Mouse (Mus musculus): ENCODE data around the gene Fkbp1a. TPM values are rescaled to one million over a fixed set of nuclear protein-coding genes. Genes with fewer than 3 reads are reported as not detected.

Fkbp1a gene
- polyA plus RNA-seq, 1 experiment = 97.9 TPM

- DNase-seq = no peak
- Histone ChIP-seq H3K36me3 (ENCODE audit: control insufficient read depth, insufficient read depth, low read length) (no peaks in the 10 kb centered on the region), H3K4me1 (ENCODE audit: control insufficient read depth, insufficient read depth, low read length) (no peaks in the 10 kb centered on the region; the same call in 1 of the 2 replicates), H3K27ac (ENCODE audit: insufficient read depth, low read depth, low read length) (no peak overlapping the region), H3K27me3 (replicated peaks; ENCODE audit: control insufficient read depth, insufficient read depth, low read length) (no peaks in the 10 kb centered on the region), H3K4me3 (ENCODE audit: insufficient read depth, low read depth, low read length) (no peak overlapping the region)
- WGBS = 65% methylated on average over 4 of the region's 4 CpGs
- TF ChIP-seq POLR2A (IDR thresholded peaks at IDR 0.05; ENCODE audit: low read depth, low read length) (no peak), CTCF (conservative IDR thresholded peaks at IDR 0.05; ENCODE audit: insufficient read depth, insufficient read length, low read depth, low read length) (no peak)
These were observed 36.9 kb downstream of the Fkbp1a start for GRCm38 (mm10) chr2:151579183-151579582.

GRCm38 (mm10) chr2:151580945-151581344, 38.7 kb downstream of the Fkbp1a start:
- WGBS = 38% methylated on average over 1 of the region's 1 CpGs
- Histone ChIP-seq H3K27ac (ENCODE audit: insufficient read depth, low read depth, low read length) (no peak overlapping the region), H3K36me3 (ENCODE audit: control insufficient read depth, insufficient read depth, low read length) (no peaks in the 10 kb centered on the region), H3K4me3 (ENCODE audit: insufficient read depth, low read depth, low read length) (no peak overlapping the region), H3K27me3 (replicated peaks; ENCODE audit: control insufficient read depth, insufficient read depth, low read length) (no peaks in the 10 kb centered on the region), H3K4me1 (ENCODE audit: control insufficient read depth, insufficient read depth, low read length) (no peaks in the 10 kb centered on the region)
- no peak for DNase-seq
- TF ChIP-seq CTCF (conservative IDR thresholded peaks at IDR 0.05; ENCODE audit: insufficient read depth, insufficient read length, low read depth, low read length) (no peak), POLR2A (IDR thresholded peaks at IDR 0.05; ENCODE audit: low read depth, low read length) (no peak)

DNA sequence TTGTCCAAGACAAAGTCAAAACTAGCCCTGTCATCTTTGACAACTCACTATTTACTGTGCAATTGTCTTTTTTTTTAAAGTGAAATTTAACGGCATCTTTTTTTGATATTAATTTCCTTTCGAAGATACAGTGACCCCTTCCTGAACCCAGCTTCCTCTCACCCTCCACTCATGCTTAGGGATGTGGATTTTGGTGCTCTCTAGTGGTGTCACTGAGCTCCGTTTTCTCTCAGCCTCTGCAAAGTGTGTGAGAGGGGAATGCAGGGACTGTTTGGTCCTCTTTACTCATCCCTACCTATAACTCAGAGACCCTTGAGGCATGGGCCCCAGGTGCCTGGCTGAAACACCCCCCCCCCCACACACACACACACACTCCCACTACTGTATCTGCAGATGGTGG, 43.7 kb downstream of the Fkbp1a start:
- TF ChIP-seq POLR2A (IDR thresholded peaks at IDR 0.05; ENCODE audit: low read depth, low read length) (no peak), CTCF (conservative IDR thresholded peaks at IDR 0.05; ENCODE audit: insufficient read depth, insufficient read length, low read depth, low read length) (peak; percentile 46)
- Histone ChIP-seq H3K4me3 (ENCODE audit: insufficient read depth, low read depth, low read length) (no peak overlapping the region), H3K36me3 (ENCODE audit: control insufficient read depth, insufficient read depth, low read length) (no peaks in the 10 kb centered on the region), H3K27me3 (replicated peaks; ENCODE audit: control insufficient read depth, insufficient read depth, low read length) (no peaks in the 10 kb centered on the region), H3K4me1 (ENCODE audit: control insufficient read depth, insufficient read depth, low read length) (no peaks in the 10 kb centered on the region), H3K27ac (ENCODE audit: insufficient read depth, low read depth, low read length) (no peak overlapping the region)
- 52% methylated on average over 3 of the region's 3 CpGs for WGBS
- DNase-seq = no peak

GRCm38 (mm10) chr2:151586807-151587206, 44.5 kb downstream of the Fkbp1a start:
- no peak for DNase-seq
- no peak for TF ChIP-seq CTCF (conservative IDR thresholded peaks at IDR 0.05; ENCODE audit: insufficient read depth, insufficient read length, low read depth, low read length)
- TF ChIP-seq POLR2A (IDR thresholded peaks at IDR 0.05; ENCODE audit: low read depth, low read length) = no peak
- Histone ChIP-seq H3K4me1 (ENCODE audit: control insufficient read depth, insufficient read depth, low read length) (no peaks in the 10 kb centered on the region), H3K27me3 (replicated peaks; ENCODE audit: control insufficient read depth, insufficient read depth, low read length) (no peaks in the 10 kb centered on the region), H3K4me3 (ENCODE audit: insufficient read depth, low read depth, low read length) (no peak overlapping the region), H3K27ac (ENCODE audit: insufficient read depth, low read depth, low read length) (no peak overlapping the region), H3K36me3 (ENCODE audit: control insufficient read depth, insufficient read depth, low read length) (no peaks in the 10 kb centered on the region)
- 96% methylated on average over 1 of the region's 1 CpGs for WGBS

- peak; percentile 44 for DNase-seq
- Histone ChIP-seq H3K4me1 (ENCODE audit: control insufficient read depth, insufficient read depth, low read length) (no peaks in the 10 kb centered on the region), H3K27me3 (replicated peaks; ENCODE audit: control insufficient read depth, insufficient read depth, low read length) (no peaks in the 10 kb centered on the region), H3K27ac (ENCODE audit: insufficient read depth, low read depth, low read length) (no peak overlapping the region), H3K36me3 (ENCODE audit: control insufficient read depth, insufficient read depth, low read length) (no peaks in the 10 kb centered on the region), H3K4me3 (ENCODE audit: insufficient read depth, low read depth, low read length) (no peak overlapping the region)
- no peak for TF ChIP-seq CTCF (conservative IDR thresholded peaks at IDR 0.05; ENCODE audit: insufficient read depth, insufficient read length, low read depth, low read length)
- no peak for TF ChIP-seq POLR2A (IDR thresholded peaks at IDR 0.05; ENCODE audit: low read depth, low read length)
- 49% methylated on average over 9 of the region's 9 CpGs for WGBS
These were observed 45.0 kb downstream of the Fkbp1a start for GRCm38 (mm10) chr2:151587306-151587705.

DNA sequence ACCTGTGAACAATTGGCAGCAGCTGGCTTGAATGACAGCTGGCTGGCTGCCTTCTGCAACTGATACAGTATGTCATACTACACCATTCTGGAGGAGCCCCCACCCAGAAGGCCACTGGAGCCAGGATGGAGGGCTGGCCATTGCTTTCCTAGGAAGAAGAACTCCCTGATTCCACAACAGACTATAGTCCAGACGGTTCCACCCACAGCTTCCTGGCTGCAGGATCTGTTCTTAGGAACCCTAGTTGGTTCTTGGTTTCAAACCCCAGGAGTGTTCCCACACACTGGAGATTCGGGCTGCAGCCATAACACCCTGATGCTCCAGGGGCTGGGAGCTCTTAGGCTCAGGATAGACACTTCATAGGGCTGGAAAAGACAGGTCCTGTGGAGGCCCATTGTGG, 55.8 kb downstream of the Fkbp1a start:
- Histone ChIP-seq H3K27me3 (replicated peaks; ENCODE audit: control insufficient read depth, insufficient read depth, low read length) (no peaks in the 10 kb centered on the region), H3K4me3 (ENCODE audit: insufficient read depth, low read depth, low read length) (no peak overlapping the region), H3K27ac (ENCODE audit: insufficient read depth, low read depth, low read length) (no peak overlapping the region), H3K36me3 (ENCODE audit: control insufficient read depth, insufficient read depth, low read length) (no peaks in the 10 kb centered on the region), H3K4me1 (ENCODE audit: control insufficient read depth, insufficient read depth, low read length) (no peaks in the 10 kb centered on the region)
- no peak for DNase-seq
- TF ChIP-seq CTCF (conservative IDR thresholded peaks at IDR 0.05; ENCODE audit: insufficient read depth, insufficient read length, low read depth, low read length) = no peak
- 55% methylated on average over 2 of the region's 2 CpGs for WGBS

- no peak overlapping the region for H3K27ac ChIP-seq (ENCODE audit: insufficient read depth, low read depth, low read length)
- 67% methylated on average over 4 of the region's 4 CpGs for WGBS
- TF ChIP-seq POLR2A (IDR thresholded peaks at IDR 0.05; ENCODE audit: low read depth, low read length) (no peak), CTCF (conservative IDR thresholded peaks at IDR 0.05; ENCODE audit: insufficient read depth, insufficient read length, low read depth, low read length) (no peak)
- H3K36me3 ChIP-seq (ENCODE audit: control insufficient read depth, insufficient read depth, low read length) = no peaks in the 10 kb centered on the region
- no peak for DNase-seq
- H3K4me1 ChIP-seq (ENCODE audit: control insufficient read depth, insufficient read depth, low read length) = no peaks in the 10 kb centered on the region
- no peak overlapping the region for H3K4me3 ChIP-seq (ENCODE audit: insufficient read depth, low read depth, low read length)
- no peaks in the 10 kb centered on the region for H3K27me3 ChIP-seq (replicated peaks; ENCODE audit: control insufficient read depth, insufficient read depth, low read length)
These were observed 59.8 kb downstream of the Fkbp1a start for GRCm38 (mm10) chr2:151602106-151602505.

- no peak for TF ChIP-seq POLR2A (IDR thresholded peaks at IDR 0.05; ENCODE audit: low read depth, low read length)
- TF ChIP-seq CTCF (conservative IDR thresholded peaks at IDR 0.05; ENCODE audit: insufficient read depth, insufficient read length, low read depth, low read length) = no peak
- Histone ChIP-seq H3K4me3 (ENCODE audit: insufficient read depth, low read depth, low read length) (no peak overlapping the region), H3K27ac (ENCODE audit: insufficient read depth, low read depth, low read length) (no peak overlapping the region), H3K36me3 (ENCODE audit: control insufficient read depth, insufficient read depth, low read length) (no peaks in the 10 kb centered on the region), H3K27me3 (replicated peaks; ENCODE audit: control insufficient read depth, insufficient read depth, low read length) (no peaks in the 10 kb centered on the region), H3K4me1 (ENCODE audit: control insufficient read depth, insufficient read depth, low read length) (no peaks in the 10 kb centered on the region)
- DNase-seq = no peak
- 30% methylated on average over 4 of the region's 4 CpGs for WGBS
These were observed 61.3 kb downstream of the Fkbp1a start for GRCm38 (mm10) chr2:151603630-151604029.
